Mouse (Mus musculus) CH12.LX (cell line): ENCODE measurements around the gene Slc38a10. TPM values are rescaled to one million over a fixed set of nuclear protein-coding genes. Genes with fewer than 3 reads are reported as not detected.
A peak's percentile ranks its signal among the peaks of the same experiment; 100 is the strongest.

Source experiments
- DNase-seq: peaks from one replicate; pipeline ENCODE4 v3.0.0-alpha.2; 2013; ENCODE audit errors: extremely low read depth
- H3K27ac ChIP-seq: 2 replicates; pipeline ENCODE4 v1.5.1; 2012; ENCODE audit warnings: low read depth, mild to moderate bottlenecking, control low read depth, moderate library complexity; ENCODE audit not compliant: insufficient read depth
- H3K27me3 ChIP-seq: replicated peaks from 2 replicates; pipeline ENCODE3; 2012; ENCODE audit warnings: inconsistent platforms
- H3K36me3 ChIP-seq, 2 experiments: replicated peaks in 1 of 2; 2 replicates each; pipeline versions ENCODE3 to v1.6.1; 2012; ENCODE audit warnings: inconsistent platforms in 1 of 2, low read length in 1 of 2, mild to moderate bottlenecking in 1 of 2, mixed read lengths in 1 of 2, moderate library complexity in 1 of 2; ENCODE audit not compliant: control insufficient read depth in 1 of 2, insufficient read depth in 1 of 2
- H3K4me1 ChIP-seq, 2 experiments: 2 replicates each; pipeline ENCODE4 v1.6.1; 2012; ENCODE audit warnings: inconsistent platforms in 1 of 2, moderate library complexity in 1 of 2; ENCODE audit not compliant: insufficient read depth in 2 of 2, control insufficient read depth in 1 of 2
- H3K4me2 ChIP-seq: 2 replicates; pipeline ENCODE4 v1.6.1; 2012; ENCODE audit warnings: low read depth, mild to moderate bottlenecking, control low read depth; ENCODE audit not compliant: poor library complexity, insufficient read depth, severe bottlenecking
- H3K4me3 ChIP-seq, 3 experiments: fragments of 150-350 bp in 1 of 3; sonication (generic) in 1 of 3; replicated peaks in 1 of 3; 2 replicates each; pipeline versions ENCODE3 to v1.5.1; 2011 to 2012; ENCODE audit warnings: low read depth in 2 of 3, low read length in 2 of 3, mild to moderate bottlenecking in 2 of 3, moderate library complexity in 2 of 3, control low read depth in 1 of 3, improper control_type of control experiment in 1 of 3, inconsistent platforms in 1 of 3, mixed read lengths in 1 of 3; ENCODE audit not compliant: poor library complexity in 1 of 3
- H3K79me2 ChIP-seq: replicated peaks from 2 replicates; pipeline ENCODE4 v1.6.1; 2012; ENCODE audit warnings: mild to moderate bottlenecking, moderate library complexity; ENCODE audit not compliant: control insufficient read depth, poor library complexity, insufficient read depth, severe bottlenecking; ENCODE audit errors: extremely low read depth
- H3K9ac ChIP-seq: 2 replicates; pipeline ENCODE4 v1.6.1; 2012; ENCODE audit warnings: low read depth, mild to moderate bottlenecking, control low read depth, moderate library complexity; ENCODE audit not compliant: insufficient read depth
- H3K9me3 ChIP-seq: replicated peaks from 2 replicates; pipeline ENCODE3; 2012; ENCODE audit warnings: low read length, inconsistent platforms, mixed read lengths
- CTCF ChIP-seq, 2 experiments: IDR thresholded peaks in 1 of 2; conservative IDR thresholded peaks in 1 of 2; 2 replicates each; pipeline ENCODE4 v1.5.1; 2011 to 2012; ENCODE audit warnings: low read depth in 2 of 2, low read length in 2 of 2, improper control_type of control experiment in 1 of 2, inconsistent platforms in 1 of 2, mild to moderate bottlenecking in 1 of 2, moderate library complexity in 1 of 2
- GABPA ChIP-seq: IDR thresholded peaks from 2 replicates; pipeline ENCODE4 v1.6.1; 2012; ENCODE audit warnings: low read depth, low read length, improper control_type of control experiment, inconsistent platforms; ENCODE audit not compliant: insufficient replicate concordance
- HCFC1 ChIP-seq: IDR thresholded peaks from 2 replicates; pipeline ENCODE4 v1.6.1; 2012; ENCODE audit warnings: low read depth, mild to moderate bottlenecking, inconsistent platforms, low read length, improper control_type of control experiment
- IRF4 ChIP-seq: IDR thresholded peaks from 2 replicates; pipeline ENCODE4 v1.6.1; 2014; ENCODE audit warnings: low read depth, mild to moderate bottlenecking, inconsistent platforms, low read length, improper control_type of control experiment
- JUND ChIP-seq: conservative IDR thresholded peaks from 2 replicates; pipeline ENCODE4 v1.6.1; 2011; ENCODE audit warnings: low read depth, low read length, improper control_type of control experiment
- MAFK ChIP-seq: IDR thresholded peaks from 2 replicates; pipeline ENCODE4 v1.6.1; 2011; ENCODE audit warnings: low read length, improper control_type of control experiment; ENCODE audit not compliant: insufficient replicate concordance
- MXI1 ChIP-seq: IDR thresholded peaks from 2 replicates; pipeline ENCODE4 v1.6.1; 2011; ENCODE audit warnings: mild to moderate bottlenecking, low read depth, low read length, improper control_type of control experiment
- MYC ChIP-seq: IDR thresholded peaks from 2 replicates; pipeline ENCODE4 v1.6.1; 2011; ENCODE audit warnings: low read depth, mild to moderate bottlenecking, improper control_type of control experiment, low read length
- NELFE ChIP-seq: IDR thresholded peaks from 2 replicates; pipeline ENCODE4 v1.6.1; 2011; ENCODE audit warnings: low read depth, low read length, improper control_type of control experiment
- NRF1 ChIP-seq: IDR thresholded peaks from 2 replicates; pipeline ENCODE4 v1.6.1; 2014; ENCODE audit warnings: low read depth, mild to moderate bottlenecking, inconsistent platforms, low read length, improper control_type of control experiment, moderate library complexity
- PAX5 ChIP-seq: IDR thresholded peaks from 2 replicates; pipeline ENCODE4 v1.6.1; 2012; ENCODE audit warnings: low read length, inconsistent platforms, mixed read lengths
- POLR2AphosphoS2 ChIP-seq: IDR thresholded peaks from 2 replicates; pipeline ENCODE4 v1.6.1; 2011; ENCODE audit warnings: low read depth, low read length, improper control_type of control experiment
- RAD21 ChIP-seq: IDR thresholded peaks from 2 replicates; pipeline ENCODE4 v1.6.1; 2011; ENCODE audit warnings: low read depth, mild to moderate bottlenecking, low read length, improper control_type of control experiment, moderate library complexity
- SIN3A ChIP-seq: IDR thresholded peaks from 2 replicates; pipeline ENCODE4 v1.6.1; 2012; ENCODE audit warnings: low read length, improper control_type of control experiment, inconsistent platforms
- SMC3 ChIP-seq: IDR thresholded peaks from 2 replicates; pipeline ENCODE4 v1.6.1; 2011; ENCODE audit warnings: low read depth, low read length, improper control_type of control experiment
- TCF12 ChIP-seq: IDR thresholded peaks from 2 replicates; pipeline ENCODE4 v1.6.1; 2014; ENCODE audit warnings: low read depth, mild to moderate bottlenecking, inconsistent platforms, low read length, improper control_type of control experiment
- UBTF ChIP-seq: IDR thresholded peaks from 2 replicates; pipeline ENCODE4 v1.6.1; 2012; ENCODE audit warnings: low read depth, mild to moderate bottlenecking, inconsistent platforms, low read length, improper control_type of control experiment, moderate library complexity
- ZNF384 ChIP-seq: IDR thresholded peaks from 2 replicates; pipeline ENCODE4 v1.6.1; 2012; ENCODE audit warnings: low read depth, low read length, improper control_type of control experiment, inconsistent platforms
- dilution Hi-C: fragments of 300-500 bp; cut with MboI; formaldehyde crosslinking; loops from 2 replicates; pipeline ENCODE4 v1.14.3; 2020; ENCODE audit warnings: low sequenced_read_pairs; ENCODE audit not compliant: extremely low pct_unique_long_range_greater_than_20kb, extremely low pct_ligation_motif_present
- in situ Hi-C: fragments of 300-500 bp; cut with MboI; formaldehyde crosslinking; loops from 3 replicates; pipeline ENCODE4 v1.14.3; 2019; ENCODE audit warnings: low sequenced_read_pairs, low pct_ligation_motif_present, low pct_unique_long_range_greater_than_20kb, mixed read lengths
- polyA plus RNA-seq: library from polyadenylated mRNA; unstranded; fragments of >175 nt; gene quantifications from 2 replicates; pipeline ENCODE4 v1.2.1, GENCODE M21; 2012; ENCODE audit warnings: low read depth; ENCODE audit not compliant: insufficient read length
- total RNA-seq, 2 experiments: library from RNA; depleted of rRNA; stranded (reverse); fragments of 300-350 nt in 1 of 2; fragments of >200 nt in 1 of 2; gene quantifications; 2 replicates each; pipeline ENCODE4 v1.2.3; 2012 to 2014

Gene Slc38a10
- total and polyA plus RNA-seq, 3 experiments = 47.1 to 97.6 (median 75.6) TPM

DNA sequence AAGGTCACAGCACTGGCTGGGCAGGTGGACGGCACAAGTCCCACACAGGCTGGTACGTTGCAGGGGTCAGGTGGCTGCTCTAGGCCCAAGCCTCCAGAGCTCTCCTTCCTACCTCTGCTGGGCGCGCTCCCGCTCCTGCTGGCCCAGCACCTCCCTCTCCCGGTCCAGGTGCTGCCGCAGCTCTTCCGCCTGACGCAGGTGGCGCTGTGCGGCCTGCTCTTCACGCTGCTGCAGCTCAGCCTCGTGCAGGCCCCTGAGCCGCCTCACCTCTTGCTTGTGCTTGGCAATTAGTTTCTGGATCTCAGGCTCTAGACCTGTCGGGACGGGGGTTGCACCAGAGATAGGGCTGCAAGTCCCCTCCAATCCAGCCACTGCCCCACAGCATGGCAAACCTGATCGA is 83.3 kb downstream of the Slc38a10 start:
- in situ Hi-C loops = no loop called here
- no peak for DNase-seq

DNA sequence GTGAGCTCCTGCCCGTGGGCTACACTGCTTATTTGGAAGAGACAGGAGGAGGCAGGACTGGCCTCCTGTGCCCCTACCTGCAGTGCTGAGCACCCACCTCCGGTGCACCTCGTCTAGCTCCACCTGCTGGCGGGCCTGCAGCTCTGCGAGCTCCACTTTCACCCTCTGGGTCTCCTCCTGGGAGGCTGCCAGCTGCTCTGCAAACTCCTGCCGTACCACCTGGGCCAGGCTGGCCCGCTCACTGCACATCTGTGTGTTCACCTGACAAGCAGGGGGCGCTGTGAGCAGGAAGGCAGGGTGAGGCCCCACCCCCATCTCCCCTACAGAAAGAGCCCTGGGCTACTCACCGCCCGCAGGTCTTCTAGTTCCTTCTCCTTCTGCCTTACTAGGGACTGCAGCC is 85.9 kb downstream of the Slc38a10 start:
- Histone ChIP-seq H3K4me2 (no peak overlapping the region), H3K79me2 (no peaks in the 10 kb centered on the region), H3K9me3 (no peaks in the 10 kb centered on the region), H3K36me3 (peaks cover 12 to 47% of the 10 kb centered on the region in 2 experiments), H3K4me3 (no peak overlapping the region), H3K27me3 (no peaks in the 10 kb centered on the region), H3K27ac (no peak overlapping the region), H3K9ac (no peak overlapping the region), H3K4me1 (peaks cover 22 to 61% of the 10 kb centered on the region in 2 experiments)
- peak; percentile 70 for DNase-seq
- dilution Hi-C loops = no loop called here
- in situ Hi-C loops = no loop called here
- TF ChIP-seq MAFK (no peak), SMC3 (peak; percentile 87), CTCF (conservative IDR thresholded peaks at IDR 0.05 in 1 of 2, IDR thresholded peaks at IDR 0.05 in 1 of 2; ENCODE audit: low read depth in 2 of 2, low read length in 2 of 2) (peak; percentile 83 to 91), TCF12 (peak; percentile 24; the same call in 1 of the 2 replicates), NRF1 (no peak), RAD21 (peak; percentile 62), NELFE (no peak), ZNF384 (no peak), POLR2AphosphoS2 (no peak), PAX5 (no peak)

More for the DNA sequence above, 83.3 kb downstream of the Slc38a10 start:
- no peak overlapping the region for H3K27ac ChIP-seq
- H3K27me3 ChIP-seq = no peaks in the 10 kb centered on the region
- no peak overlapping the region for H3K9ac ChIP-seq
- dilution Hi-C loops = no loop called here
- H3K79me2 ChIP-seq = no peaks in the 10 kb centered on the region
- peaks cover 27 to 72% of the 10 kb centered on the region in 2 experiments for H3K36me3 ChIP-seq
- no peak overlapping the region for H3K4me2 ChIP-seq
- H3K9me3 ChIP-seq = no peaks in the 10 kb centered on the region
- peaks cover 18 to 56% of the 10 kb centered on the region in 2 experiments for H3K4me1 ChIP-seq
- no peak overlapping the region for H3K4me3 ChIP-seq
- TF ChIP-seq MYC (no peak), CTCF (conservative IDR thresholded peaks at IDR 0.05 in 1 of 2, IDR thresholded peaks at IDR 0.05 in 1 of 2; ENCODE audit: low read depth in 2 of 2, low read length in 2 of 2) (peak in 1 of 2 experiments; percentile 17; a peak in 1 of 4 replicates)
- TF ChIP-seq, all 38 proteins: peak for 1

DNA sequence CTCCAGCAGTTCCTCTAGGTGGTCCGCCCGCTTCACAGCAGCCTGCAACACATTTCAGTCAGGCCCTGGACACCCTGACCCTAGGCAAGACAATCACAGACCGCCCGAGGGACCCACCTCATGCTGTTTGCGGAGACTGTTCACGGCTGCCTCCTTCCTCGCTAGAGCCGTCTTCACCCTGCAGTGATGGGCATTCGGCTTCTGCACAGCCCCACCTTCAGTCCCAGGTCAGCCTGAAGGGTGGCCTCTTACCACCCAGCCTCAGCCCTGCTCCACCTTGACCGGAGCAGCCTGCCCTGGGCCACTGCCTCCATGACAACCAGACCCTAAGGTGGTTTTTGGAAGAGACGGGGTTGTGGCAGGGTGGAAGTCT is 86.5 kb downstream of the Slc38a10 start:
- Histone ChIP-seq H3K27me3 (no peaks in the 10 kb centered on the region), H3K4me2 (no peak overlapping the region), H3K27ac (no peak overlapping the region), H3K9ac (no peak overlapping the region), H3K36me3 (peaks cover 6 to 40% of the 10 kb centered on the region in 2 experiments), H3K79me2 (no peaks in the 10 kb centered on the region), H3K9me3 (no peaks in the 10 kb centered on the region), H3K4me3 (peak overlapping the region in 1 of 3 experiments; percentile 45)
- no peak for DNase-seq
- dilution Hi-C loops (no loop called here), in situ Hi-C loops (no loop called here)
- TF ChIP-seq MAFK (no peak), NRF1 (no peak), GABPA (no peak), HCFC1 (no peak), IRF4 (no peak), NELFE (no peak), SMC3 (no peak), SIN3A (no peak), MXI1 (no peak), UBTF (no peak), MYC (no peak), JUND (no peak), TCF12 (no peak)
- TF ChIP-seq, all 38 proteins: peak for 0
- peaks cover 22 to 66% of the 10 kb centered on the region in 2 experiments for H3K4me1 ChIP-seq
